Comparison of ENCODE assay signal across 14 mouse cellular contexts in the genomic region with DNA sequence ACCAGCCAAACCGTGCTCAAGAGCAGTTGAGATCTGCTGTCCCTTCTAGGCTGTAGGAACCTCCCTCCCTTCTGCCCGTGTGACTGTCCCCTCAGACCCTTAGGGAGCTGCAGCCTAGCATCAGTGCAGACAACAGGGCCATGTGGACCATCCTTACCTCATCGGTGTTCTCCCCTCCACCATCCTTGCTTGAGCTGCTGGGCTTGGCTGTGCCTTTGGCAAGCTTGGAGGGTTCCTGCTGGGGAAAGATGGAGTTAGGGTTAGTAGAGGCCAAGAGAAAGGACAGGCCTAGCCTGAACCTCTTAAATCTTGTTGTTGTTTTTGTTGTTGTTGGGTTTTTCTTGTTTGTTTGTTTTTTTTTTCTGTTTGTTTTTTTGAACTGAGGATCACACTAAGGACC.
"Had no signal": no experiment of that assay in that cellular context is flagged by ENCODE, and none has a peak within 500 bp of the region (broad histone marks: within the 10 kb centered on the region; RNA-seq: fewer than 3 reads in every experiment).

No protein-coding gene starts in this region.

- H3K9ac ChIP-seq: liver, embryonic 12.5 days; liver, postnatal 0 days; lung, embryonic 15.5 days; stomach, embryonic 15.5 days had no signal

- DNase-seq: kidney, adult 8-10 months; kidney, postnatal 25 days; liver, postnatal 0 days; retina, postnatal 1 day; right cerebral cortex, postnatal 4 days; thymus, postnatal 36 days had no signal

- H3K4me2 ChIP-seq: liver, embryonic 12.5 days; lung, embryonic 15.5 days; neural tube, embryonic 13.5 days; stomach, embryonic 15.5 days had no signal

- H3K9me3 ChIP-seq: limb, embryonic 10.5 days; liver, embryonic 12.5 days; lung, embryonic 15.5 days; midbrain, embryonic 10.5 days; neural tube, embryonic 13.5 days; stomach, embryonic 15.5 days had no signal

- ATAC-seq: liver, embryonic 12.5 days; liver, postnatal 0 days; midbrain, embryonic 16.5 days had no signal

- H3K27me3 ChIP-seq: liver, embryonic 12.5 days; lung, embryonic 15.5 days; neural tube, embryonic 13.5 days; stomach, embryonic 15.5 days had no signal

- H3K27ac ChIP-seq: left cerebral cortex, adult 2 months; limb, embryonic 10.5 days; liver, embryonic 12.5 days; lung, embryonic 15.5 days; midbrain, embryonic 10.5 days; neural tube, embryonic 13.5 days; stomach, embryonic 15.5 days had no signal

- H3K4me3 ChIP-seq: left cerebral cortex, adult 2 months; limb, embryonic 10.5 days; liver, embryonic 12.5 days; lung, embryonic 15.5 days; midbrain, embryonic 10.5 days; neural tube, embryonic 13.5 days; stomach, embryonic 15.5 days had no signal
